Comparison of ENCODE assay signal across 8 mouse cellular contexts in the genomic region with DNA sequence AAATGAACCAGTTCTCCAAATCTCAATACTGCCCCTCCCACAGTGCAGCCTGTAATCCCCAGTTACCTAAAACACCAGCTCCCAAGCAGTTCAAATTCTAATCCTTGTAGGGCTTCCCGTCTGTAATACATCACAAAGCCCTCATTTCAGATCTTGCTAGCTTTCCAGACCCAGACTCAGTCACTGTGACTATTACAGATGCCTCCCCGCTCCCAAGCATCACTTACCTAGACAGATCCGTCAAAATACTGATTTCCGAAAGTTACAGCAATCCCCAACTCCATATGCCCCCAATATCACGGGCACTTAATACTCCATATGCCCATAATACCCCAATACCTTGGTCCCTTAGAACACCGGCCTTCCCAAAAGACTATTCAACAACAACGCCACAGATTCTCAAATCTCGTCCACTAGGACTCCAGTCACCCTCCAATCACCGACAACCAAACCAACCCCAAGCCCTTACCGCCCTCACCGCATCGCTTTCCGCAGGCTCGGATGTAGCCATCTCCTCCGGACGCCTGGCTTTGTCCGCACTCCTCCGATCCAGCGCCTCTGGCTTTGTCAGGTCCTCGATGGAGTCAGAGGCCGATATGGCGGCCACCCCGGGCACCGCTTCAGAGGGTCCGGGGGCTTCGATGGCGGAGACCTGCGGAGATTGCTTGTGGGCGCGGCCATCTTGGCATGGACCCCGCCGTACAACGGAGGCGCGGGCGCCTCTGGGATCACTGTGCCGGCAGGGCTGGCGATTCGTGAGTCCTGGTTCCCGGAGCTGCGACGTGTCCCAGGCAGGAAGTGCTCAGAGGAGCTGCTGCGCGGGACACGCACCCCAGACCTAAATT. TPM values are rescaled to one million over a fixed set of nuclear protein-coding genes. Genes with fewer than 3 reads are reported as not detected.
DNase-seq lines count a peak whose midpoint lies in the region; ATAC-seq lines count a peak whose summit lies in the region.

No protein-coding gene starts in this region.

- peak; percentile 93 for DNase-seq in Muller cell, postnatal 12 days (ENCODE audit: inconsistent ontology term)
- DNase-seq in cerebellum, adult 8-10 months = peak; percentile 85
- DNase-seq in heart, postnatal 4 days = peak; percentile 94
- DNase-seq in layer of hippocampus, adult 8-10 months (ENCODE audit: low spot score in 2 of 2) = peak; percentile 85 to 92
- peak; percentile 88 to 91 for DNase-seq in lung, adult 18-20 months
- DNase-seq in ovary, postnatal 14 days (ENCODE audit: low spot score) = peak; percentile 94
- DNase-seq in urinary bladder, postnatal 14 days (ENCODE audit: low spot score) = peak; percentile 90

- peak; percentile 96 for ATAC-seq in frontal cortex, adult (ENCODE audit: low TSS enrichment)

RNA-seq across cellular contexts. Expression of a gene that starts 22.8 kb away (rescaled TPM):
- 1 to 10 TPM; 7.8 to 8.3 TPM for total RNA-seq in heart, postnatal 4 days (2021)
- 10 to 100 TPM; 24.8 to 29.2 (median 25.4) TPM for total RNA-seq in layer of hippocampus, adult 8-10 months (2022)

RNA-seq across cellular contexts. Expression of a gene that starts 54.3 kb away (rescaled TPM):
- 1 to 10 TPM; 7.9 TPM for total RNA-seq in heart, postnatal 4 days (2021)
- 10 to 100 TPM in 3 of 4 experiments, 1 to 10 TPM in 1; 9.1 to 11.1 (median 10.8) TPM for total RNA-seq in layer of hippocampus, adult 8-10 months (2022)

RNA-seq across cellular contexts. Expression of a gene that starts 57.4 kb away (rescaled TPM):
- total RNA-seq in heart, postnatal 4 days (2021) = not detected
- total RNA-seq in layer of hippocampus, adult 8-10 months (2022) = not detected

Comparison
In these comparisons a context has a peak if more than half of its experiments do, and no peak if none do; other contexts are left out.
1. Peak in every context shown above with its lines: DNase-seq and ATAC-seq.